Mouse (Mus musculus) intestine, embryonic 15.5 days (tissue): ENCODE measurements at regions not wholly inside any gene's neighbourhood (a gene's known extent, or its start where the extent isn't known, plus 50 kb on each side); places are given as distances from the start of the nearest gene placed in this dataset.
"Not testable (repeated sequence)": the region's sequence is repeated elsewhere in the genome, so short reads cannot be mapped to it uniquely, and the experiment has no call there.

Experiments used
- ATAC-seq: fragments of 200-750 bp; cut with Nextera tagmentation; 2 replicates; pipeline ENCODE4 v1.8.0; 2017; ENCODE audit warnings: moderate TSS enrichment, moderate library complexity
- H3K27ac ChIP-seq: fragments of 300-500 bp; sonication (generic); 2 replicates; pipeline ENCODE4 v1.5.1; 2015; ENCODE audit warnings: mild to moderate bottlenecking, inconsistent platforms
- H3K27me3 ChIP-seq: fragments of 300-500 bp; sonication (generic); replicated peaks from 2 replicates; pipeline ENCODE4 v1.6.1; 2015; ENCODE audit warnings: inconsistent platforms
- H3K36me3 ChIP-seq: fragments of 300-500 bp; sonication (generic); 2 replicates; pipeline ENCODE4 v1.6.1; 2015; ENCODE audit warnings: inconsistent platforms
- H3K4me1 ChIP-seq: fragments of 300-500 bp; sonication (generic); replicated peaks from 2 replicates; pipeline ENCODE4 v1.6.1; 2015; ENCODE audit warnings: inconsistent platforms
- H3K4me2 ChIP-seq: fragments of 300-500 bp; sonication (generic); replicated peaks from 2 replicates; pipeline ENCODE4 v1.6.1; 2015; ENCODE audit warnings: mild to moderate bottlenecking, inconsistent platforms
- H3K4me3 ChIP-seq: fragments of 300-500 bp; sonication (generic); replicated peaks from 2 replicates; pipeline ENCODE4 v1.5.1; 2015; ENCODE audit warnings: inconsistent platforms
- H3K9ac ChIP-seq: fragments of 300-500 bp; sonication (generic); 2 replicates; pipeline ENCODE4 v1.6.1; 2015; ENCODE audit warnings: inconsistent platforms
- H3K9me3 ChIP-seq: fragments of 300-500 bp; sonication (generic); 2 replicates; pipeline ENCODE4 v1.6.1; 2016; ENCODE audit warnings: inconsistent platforms
- WGBS: fragments of 180-500 bp; shearing (Covaris S2); methylation state at CpG from one replicate; pipeline ENCODE4 v1.1.7; 2015; 5-methylcytosine and 5-hydroxymethylcytosine counted together

GRCm38 (mm10) chr12:20928966-20929365, 61.3 kb upstream of the Asap2 start:
- not testable (repeated sequence) for ATAC-seq, H3K4me1 ChIP-seq, H3K4me3 ChIP-seq, H3K27ac ChIP-seq, H3K27me3 ChIP-seq, H3K4me2 ChIP-seq, H3K36me3 ChIP-seq, H3K9ac ChIP-seq, H3K9me3 ChIP-seq
- WGBS: 33% methylated on average over 3 of the region's 3 CpGs
